Mouse (Mus musculus): ENCODE results near the gene Gm813. TPM values are rescaled to one million over a fixed set of nuclear protein-coding genes. Genes with fewer than 3 reads are reported as not detected.
A peak's percentile ranks its signal among the peaks of the same experiment; 100 is the strongest.

Gm813 gene
- polyA plus RNA-seq, 1 experiment from 2014 or later: not detected

DNA sequence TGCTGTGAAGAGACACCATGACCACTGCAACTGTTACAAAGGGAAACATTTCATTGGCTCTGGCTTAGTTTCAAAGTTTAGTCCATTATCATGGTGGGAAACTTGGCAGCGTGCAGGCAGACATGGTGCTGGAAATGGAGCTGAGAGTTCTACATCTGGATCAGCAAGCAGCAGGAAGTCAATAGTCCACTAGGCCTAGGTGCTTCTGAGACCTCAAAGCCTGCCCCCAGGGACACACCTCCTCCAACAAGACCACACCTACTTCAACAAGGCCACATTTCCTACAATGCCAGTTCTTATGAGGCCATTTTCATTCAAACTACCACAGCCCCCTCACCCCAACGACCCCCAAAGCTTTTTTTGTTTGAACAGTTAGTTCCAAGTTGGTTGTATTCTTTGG, 13.0 kb upstream of the Gm813 start:
- Histone ChIP-seq H3K4me3 (no peak overlapping the region), H3K36me3 (no peaks in the 10 kb centered on the region)
- 70% methylated on average over 2 of the region's 2 CpGs for WGBS

DNA sequence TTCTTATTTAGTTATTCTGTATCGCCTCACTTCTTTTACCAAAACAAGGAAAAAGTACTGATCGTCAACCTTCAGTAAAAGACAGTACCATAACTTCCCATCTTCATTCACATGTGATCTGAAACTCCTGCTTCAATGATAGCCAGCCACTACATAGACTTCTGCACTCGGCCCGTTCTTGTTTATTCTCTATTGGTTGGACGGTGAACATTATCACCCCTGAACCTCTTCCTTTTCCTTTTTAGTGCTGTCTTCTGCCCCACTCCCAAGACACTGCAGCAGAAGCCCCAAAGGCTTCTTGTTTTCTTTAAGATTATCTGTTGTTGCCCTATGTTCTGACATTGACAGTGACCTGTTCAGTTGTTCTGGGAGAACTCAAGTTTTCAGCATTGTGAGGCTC, 12.2 kb upstream of the Gm813 start:
- DNase-seq (ENCODE audit: low spot score): peak; percentile 10
- Histone ChIP-seq H3K27me3 (ENCODE audit: insufficient read depth, poor library complexity, severe bottlenecking) (no peaks in the 10 kb centered on the region), H3K4me3 (no peak overlapping the region), H3K4me1 (no peaks in the 10 kb centered on the region; the same call in 1 of the 2 replicates), H3K9me3 (no peaks in the 10 kb centered on the region), H3K36me3 (no peaks in the 10 kb centered on the region), H3K27ac (no peak overlapping the region)
- 79% methylated on average over 5 of the region's 5 CpGs for WGBS

More for the DNA sequence above, 13.0 kb upstream of the Gm813 start:
- Histone ChIP-seq H3K27ac (no peak overlapping the region), H3K9me3 (no peaks in the 10 kb centered on the region), H3K4me1 (no peaks in the 10 kb centered on the region; the same call in 1 of the 2 replicates), H3K27me3 (ENCODE audit: insufficient read depth, poor library complexity, severe bottlenecking) (no peaks in the 10 kb centered on the region)
- DNase-seq (ENCODE audit: low spot score): peak; percentile 72

DNA sequence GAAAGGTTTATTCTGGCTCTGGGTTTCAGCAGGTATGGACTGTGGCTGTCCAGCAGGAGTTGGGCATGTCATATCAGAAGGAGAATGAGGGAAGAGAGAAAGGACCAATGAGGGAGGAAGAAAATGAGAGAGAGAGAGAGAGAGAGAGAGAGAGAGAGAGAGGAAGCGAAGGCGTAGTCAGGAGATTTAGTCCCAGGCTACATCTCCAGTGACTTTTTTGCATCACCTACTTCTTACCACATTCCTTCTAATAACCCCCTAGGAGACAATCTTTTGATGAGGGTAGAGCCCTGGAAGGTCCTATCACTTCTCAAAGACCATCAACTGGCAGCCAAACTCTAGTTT, 11.5 kb upstream of the Gm813 start:
- H3K36me3 ChIP-seq: no peaks in the 10 kb centered on the region
- DNase-seq (ENCODE audit: low spot score): peak; percentile 31
- no peaks in the 10 kb centered on the region for H3K27me3 ChIP-seq (ENCODE audit: insufficient read depth, poor library complexity, severe bottlenecking)
- H3K4me1 ChIP-seq: no peaks in the 10 kb centered on the region; the same call in 1 of the 2 replicates
- no peak overlapping the region for H3K4me3 ChIP-seq
- no peaks in the 10 kb centered on the region for H3K9me3 ChIP-seq
- WGBS: 90% methylated on average over 2 of the region's 2 CpGs
- no peak overlapping the region; the same call in 1 of the 2 replicates for H3K27ac ChIP-seq

DNA sequence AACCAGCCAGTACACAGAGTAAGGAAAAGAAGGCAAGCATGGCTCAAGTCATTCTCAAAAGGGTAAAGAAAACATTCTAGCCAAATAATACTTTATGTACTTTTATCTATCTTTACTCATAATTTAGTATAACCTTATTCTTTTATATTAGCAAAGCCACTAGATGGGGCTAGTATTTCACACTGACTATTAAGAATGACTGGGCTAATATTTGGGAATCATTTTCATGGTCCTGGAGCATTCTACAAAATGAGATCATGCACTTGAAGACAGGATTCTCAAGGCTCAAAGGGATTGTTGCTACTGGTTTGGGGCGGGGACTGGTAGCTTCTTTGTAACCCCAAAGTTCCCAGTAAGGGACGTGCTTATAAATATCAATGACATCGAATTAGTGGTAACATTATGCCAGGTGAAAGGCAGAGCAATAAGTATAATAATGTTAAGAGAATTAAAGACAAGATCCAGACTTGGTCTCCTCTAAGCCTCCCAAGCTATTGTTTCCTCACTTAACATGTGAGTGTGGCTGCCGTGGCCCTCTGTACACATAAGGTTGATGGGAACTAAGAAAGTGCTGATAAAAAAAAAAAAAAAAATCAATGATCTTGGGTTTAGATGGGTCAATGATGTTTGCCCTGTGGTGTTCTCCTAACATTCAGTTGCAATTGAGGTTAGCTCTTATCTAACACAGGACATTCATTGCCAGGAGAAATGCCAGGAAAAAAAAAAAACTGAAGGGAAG, 11.0 kb upstream of the Gm813 start:
- Histone ChIP-seq H3K27ac (no peak overlapping the region; the same call in 1 of the 2 replicates), H3K27me3 (ENCODE audit: insufficient read depth, poor library complexity, severe bottlenecking) (no peaks in the 10 kb centered on the region), H3K4me3 (no peak overlapping the region), H3K9me3 (no peaks in the 10 kb centered on the region), H3K4me1 (peaks cover 3% of the 10 kb centered on the region; the same call in 1 of the 2 replicates), H3K36me3 (no peaks in the 10 kb centered on the region)
- 87% methylated on average over 4 of the region's 4 CpGs for WGBS
- DNase-seq (ENCODE audit: low spot score): peak; percentile 25

DNA sequence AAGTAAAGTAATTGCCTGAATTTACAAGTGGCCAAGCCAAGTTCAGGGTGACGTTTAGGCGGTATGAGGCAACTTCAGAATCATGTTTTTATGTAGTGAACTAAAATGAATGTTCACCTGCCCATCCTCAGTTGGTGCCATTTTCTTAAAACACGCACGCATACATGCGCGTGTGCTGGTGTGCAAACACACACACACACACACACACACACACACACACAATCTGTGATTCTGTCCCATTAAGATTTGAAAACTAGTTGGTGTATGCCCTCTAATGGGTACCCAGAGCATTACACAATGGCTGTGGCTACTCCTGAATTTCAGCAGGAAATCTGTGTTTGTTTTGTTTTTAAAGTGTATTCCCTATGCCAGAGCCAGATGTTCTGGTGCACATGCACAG, 7.2 kb upstream of the Gm813 start:
- peak; percentile 74 for DNase-seq (ENCODE audit: low spot score)
- Histone ChIP-seq H3K9me3 (no peaks in the 10 kb centered on the region), H3K4me1 (peaks cover 3% of the 10 kb centered on the region; the same call in 1 of the 2 replicates), H3K36me3 (no peaks in the 10 kb centered on the region), H3K27me3 (ENCODE audit: insufficient read depth, poor library complexity, severe bottlenecking) (no peaks in the 10 kb centered on the region), H3K4me3 (no peak overlapping the region), H3K27ac (no peak overlapping the region)
- 90% methylated on average over 6 of the region's 6 CpGs for WGBS

DNA sequence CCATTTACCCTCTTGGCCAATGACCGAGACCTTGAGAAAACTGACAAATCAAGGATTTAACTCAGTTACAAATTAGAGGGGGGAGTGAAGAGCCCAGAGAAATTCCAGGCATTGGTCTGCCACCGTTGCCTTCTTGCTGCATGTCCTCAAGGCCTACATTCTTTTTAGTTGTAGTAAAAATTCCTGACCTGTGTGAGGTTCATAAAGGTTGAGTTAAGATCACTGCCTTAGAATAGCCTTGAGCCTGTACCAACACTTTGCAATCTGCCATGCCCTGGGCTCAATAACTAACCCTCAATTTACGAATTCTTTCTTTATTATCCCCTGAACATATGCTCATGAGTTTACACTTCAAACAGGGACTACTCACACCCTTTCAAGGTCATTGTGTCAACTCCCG, 6.3 kb upstream of the Gm813 start:
- no peaks in the 10 kb centered on the region for H3K27me3 ChIP-seq (ENCODE audit: insufficient read depth, poor library complexity, severe bottlenecking)
- WGBS: 62% methylated on average over 4 of the region's 4 CpGs
- peak; percentile 58 for DNase-seq (ENCODE audit: low spot score)
- no peak overlapping the region for H3K27ac ChIP-seq
- peaks cover 3% of the 10 kb centered on the region; the same call in 1 of the 2 replicates for H3K4me1 ChIP-seq
- no peak overlapping the region for H3K4me3 ChIP-seq
- no peaks in the 10 kb centered on the region for H3K9me3 ChIP-seq
- no peaks in the 10 kb centered on the region for H3K36me3 ChIP-seq

DNA sequence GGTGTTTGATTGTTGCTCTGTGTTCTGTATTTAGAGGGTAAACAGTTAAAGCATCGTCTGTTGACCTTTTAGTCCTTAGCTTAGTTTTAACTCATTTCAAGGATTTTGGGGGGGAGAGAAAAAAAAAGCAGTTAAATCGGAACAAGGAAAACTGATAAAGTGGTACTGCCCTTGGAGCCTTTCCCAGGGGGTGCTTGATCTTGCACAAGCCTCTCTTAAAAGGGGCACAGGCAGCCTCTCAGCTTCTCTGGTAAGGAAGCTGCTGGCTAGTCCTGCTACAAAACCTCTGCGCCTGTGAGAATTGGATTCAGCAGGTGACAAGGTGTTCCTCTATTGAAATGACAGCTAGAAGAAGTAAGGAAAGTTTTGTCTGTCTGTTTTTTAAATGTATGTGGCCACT, 5.6 kb upstream of the Gm813 start:
- Histone ChIP-seq H3K27me3 (ENCODE audit: insufficient read depth, poor library complexity, severe bottlenecking) (no peaks in the 10 kb centered on the region), H3K4me3 (no peak overlapping the region), H3K36me3 (no peaks in the 10 kb centered on the region), H3K27ac (no peak overlapping the region), H3K9me3 (no peaks in the 10 kb centered on the region), H3K4me1 (peaks cover 3% of the 10 kb centered on the region; the same call in 1 of the 2 replicates)
- peak; percentile 9 for DNase-seq (ENCODE audit: low spot score)
- 71% methylated on average over 3 of the region's 3 CpGs for WGBS

DNA sequence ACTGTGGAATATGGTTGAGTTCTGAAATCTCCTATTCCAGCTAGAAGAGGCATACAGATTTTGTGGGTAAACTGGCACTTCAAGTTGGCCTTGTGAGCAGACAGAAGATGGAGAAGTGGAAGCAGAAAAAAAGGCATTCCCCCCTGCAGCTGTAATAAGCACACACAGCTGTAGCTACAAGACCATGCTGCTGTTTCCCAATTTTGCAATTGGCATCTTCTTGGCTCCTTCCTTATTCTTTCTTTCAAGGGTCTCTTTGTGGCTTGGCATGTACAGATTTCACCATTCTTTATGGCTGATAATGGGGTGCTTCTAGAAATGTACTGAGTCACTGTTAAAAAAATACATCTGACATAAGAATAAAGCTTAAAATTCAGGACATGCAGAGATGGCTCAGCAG, 568 bp upstream of the Gm813 start:
- Histone ChIP-seq H3K9me3 (no peaks in the 10 kb centered on the region), H3K4me3 (no peak overlapping the region), H3K27me3 (ENCODE audit: insufficient read depth, poor library complexity, severe bottlenecking) (no peaks in the 10 kb centered on the region), H3K36me3 (no peaks in the 10 kb centered on the region), H3K27ac (no peak overlapping the region), H3K4me1 (no peaks in the 10 kb centered on the region)
- no peak for DNase-seq (ENCODE audit: low spot score)

DNA sequence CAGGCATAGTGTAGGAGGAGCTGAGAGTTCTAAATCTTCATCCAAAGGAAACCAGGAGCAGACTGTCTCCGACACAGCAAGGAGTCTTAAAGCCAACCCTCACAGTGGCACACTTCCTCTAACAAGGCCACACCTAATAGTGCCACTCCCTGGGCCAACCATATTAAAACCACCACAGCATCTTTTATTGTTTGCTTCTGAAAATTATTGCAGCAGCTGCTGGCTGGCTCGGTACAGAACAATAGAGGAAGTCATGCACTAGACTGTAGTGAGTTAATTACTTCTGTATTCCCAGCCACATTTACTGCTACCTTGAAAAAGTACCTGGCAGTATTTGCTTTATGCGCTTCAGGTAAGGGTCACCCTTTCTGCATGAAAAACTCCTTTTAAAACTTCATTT, 3.8 kb downstream of the Gm813 start:
- no peak overlapping the region for H3K4me3 ChIP-seq
- H3K27me3 ChIP-seq (ENCODE audit: insufficient read depth, poor library complexity, severe bottlenecking): no peaks in the 10 kb centered on the region
- H3K4me1 ChIP-seq: no peaks in the 10 kb centered on the region
- H3K9me3 ChIP-seq: no peaks in the 10 kb centered on the region
- WGBS: 82% methylated on average over 3 of the region's 3 CpGs
- no peaks in the 10 kb centered on the region for H3K36me3 ChIP-seq
- no peak for DNase-seq (ENCODE audit: low spot score)
- no peak overlapping the region for H3K27ac ChIP-seq

DNA sequence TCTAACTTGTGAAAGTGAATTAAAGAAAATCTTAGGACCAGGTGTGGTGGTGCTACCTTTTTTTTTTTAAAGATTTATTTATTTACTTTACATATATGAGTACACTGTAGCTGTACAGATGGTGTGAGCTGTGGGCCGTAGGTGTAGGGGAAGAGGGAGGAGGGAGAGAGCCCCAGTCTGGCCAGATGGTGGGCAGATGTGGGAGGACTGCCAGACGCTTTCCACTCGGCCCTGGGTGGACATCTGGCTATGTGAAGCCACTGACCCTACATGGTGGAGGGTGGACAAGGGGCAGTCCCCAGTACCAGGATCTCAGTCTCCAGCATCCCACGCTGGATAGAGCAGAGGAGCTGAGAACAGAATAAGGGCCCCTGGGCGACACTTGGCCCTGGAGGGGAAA, 9.7 kb downstream of the Gm813 start:
- no peak for DNase-seq (ENCODE audit: low spot score)
- no peaks in the 10 kb centered on the region for H3K4me1 ChIP-seq
- H3K36me3 ChIP-seq: no peaks in the 10 kb centered on the region
- H3K4me3 ChIP-seq: no peak overlapping the region
- H3K27me3 ChIP-seq (ENCODE audit: insufficient read depth, poor library complexity, severe bottlenecking): no peaks in the 10 kb centered on the region
- H3K27ac ChIP-seq: no peak overlapping the region
- 46% methylated on average over 5 of the region's 5 CpGs for WGBS
- H3K9me3 ChIP-seq: no peaks in the 10 kb centered on the region

DNA sequence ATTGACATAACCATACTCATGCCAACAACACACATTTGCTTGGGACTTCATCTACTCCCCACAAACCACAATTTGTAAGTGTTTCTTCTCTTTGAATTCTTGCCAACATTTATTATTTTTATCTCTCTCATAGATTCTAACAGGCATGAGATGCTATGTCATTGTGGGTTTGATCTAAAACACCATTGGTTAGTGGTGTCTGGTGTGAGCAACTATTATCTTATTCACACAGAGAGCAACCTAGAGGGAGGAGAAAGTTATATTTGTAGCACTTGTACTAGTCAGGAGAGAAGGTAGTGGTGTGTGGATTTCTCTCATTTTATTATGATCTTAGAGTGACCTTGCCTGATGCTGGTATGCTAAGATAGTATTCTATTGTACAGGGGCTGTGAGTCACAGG, 12.1 kb downstream of the Gm813 start:
- no peaks in the 10 kb centered on the region for H3K27me3 ChIP-seq (ENCODE audit: insufficient read depth, poor library complexity, severe bottlenecking)
- no peak overlapping the region for H3K27ac ChIP-seq
- H3K36me3 ChIP-seq: no peaks in the 10 kb centered on the region
- H3K4me1 ChIP-seq: no peaks in the 10 kb centered on the region
- no peak overlapping the region for H3K4me3 ChIP-seq
- no peaks in the 10 kb centered on the region for H3K9me3 ChIP-seq
- DNase-seq (ENCODE audit: low spot score): no peak

DNA sequence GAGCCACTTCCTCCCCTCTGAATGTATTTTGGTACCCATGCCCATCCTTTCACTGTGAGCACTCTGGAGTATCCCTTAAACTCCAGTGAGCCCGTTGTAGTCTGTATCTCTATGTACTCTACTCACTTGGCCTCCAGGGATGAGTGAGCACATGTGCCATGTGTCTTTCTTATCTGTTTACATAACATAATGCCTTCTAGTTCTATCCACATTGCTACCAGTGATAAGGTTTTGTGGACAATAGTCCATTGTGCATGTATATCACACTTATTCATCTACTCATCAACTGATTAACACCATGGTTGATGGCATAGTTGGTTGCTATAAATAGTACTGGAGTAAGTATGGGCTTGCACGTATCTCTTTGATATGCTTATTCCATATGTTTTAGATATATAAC, 12.9 kb downstream of the Gm813 start:
- Histone ChIP-seq H3K27ac (no peak overlapping the region), H3K9me3 (no peaks in the 10 kb centered on the region), H3K4me3 (no peak overlapping the region), H3K27me3 (ENCODE audit: insufficient read depth, poor library complexity, severe bottlenecking) (no peaks in the 10 kb centered on the region), H3K36me3 (no peaks in the 10 kb centered on the region), H3K4me1 (no peaks in the 10 kb centered on the region)
- WGBS: 81% methylated on average over 2 of the region's 2 CpGs
- no peak for DNase-seq (ENCODE audit: low spot score)

DNA sequence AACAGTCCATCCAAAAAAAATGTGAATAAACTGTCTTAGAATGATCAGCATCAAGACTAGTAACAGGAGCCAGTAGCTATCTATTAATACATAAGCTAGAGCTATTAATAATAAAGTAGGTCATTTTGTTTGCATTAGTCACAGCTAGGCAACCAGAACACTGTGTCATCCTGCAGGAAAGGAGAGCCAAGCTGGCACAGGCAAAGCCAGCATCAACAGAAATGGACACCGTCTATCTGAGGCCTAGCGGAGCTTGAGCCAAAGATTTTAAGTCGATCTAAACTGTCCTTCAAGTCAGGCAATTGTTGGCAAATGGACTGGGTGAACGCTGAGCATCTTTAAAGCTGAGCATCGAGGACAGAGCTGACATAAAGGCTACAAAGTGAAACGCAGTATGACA, 15.9 kb downstream of the Gm813 start:
- Histone ChIP-seq H3K9me3 (no peaks in the 10 kb centered on the region), H3K4me1 (no peaks in the 10 kb centered on the region), H3K36me3 (no peaks in the 10 kb centered on the region), H3K27me3 (ENCODE audit: insufficient read depth, poor library complexity, severe bottlenecking) (no peaks in the 10 kb centered on the region), H3K4me3 (no peak overlapping the region), H3K27ac (no peak overlapping the region)
- WGBS: 89% methylated on average over 6 of the region's 6 CpGs
- DNase-seq (ENCODE audit: low spot score): no peak

DNA sequence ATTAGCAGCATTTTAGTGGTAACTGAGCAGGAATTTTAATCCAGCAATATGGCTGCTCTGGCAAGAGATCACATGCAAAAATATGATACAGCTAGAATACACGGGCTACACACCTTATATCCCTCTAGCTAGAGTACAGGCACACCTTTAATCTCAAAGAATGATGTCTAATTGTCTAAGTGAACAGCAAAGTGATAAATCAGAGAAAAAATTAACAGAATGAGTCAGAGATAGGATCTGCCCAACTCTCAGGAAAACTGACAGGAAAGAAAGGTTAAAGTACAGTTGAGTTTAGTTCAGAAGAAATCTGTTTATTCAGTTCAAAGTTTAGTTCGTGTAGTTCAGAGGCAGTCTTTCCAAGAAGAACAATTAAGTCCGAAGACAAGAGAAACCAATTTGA, 25.5 kb downstream of the Gm813 start:
- no peaks in the 10 kb centered on the region for H3K4me1 ChIP-seq
- H3K9me3 ChIP-seq: no peaks in the 10 kb centered on the region
- no peaks in the 10 kb centered on the region for H3K36me3 ChIP-seq
- DNase-seq (ENCODE audit: low spot score): no peak
- WGBS: 78% methylated on average over 3 of the region's 3 CpGs
- no peak overlapping the region for H3K4me3 ChIP-seq
- H3K27me3 ChIP-seq (ENCODE audit: insufficient read depth, poor library complexity, severe bottlenecking): no peaks in the 10 kb centered on the region
- H3K27ac ChIP-seq: no peak overlapping the region

All from heart, embryonic 10.5 days (tissue).